In the genomic region with DNA sequence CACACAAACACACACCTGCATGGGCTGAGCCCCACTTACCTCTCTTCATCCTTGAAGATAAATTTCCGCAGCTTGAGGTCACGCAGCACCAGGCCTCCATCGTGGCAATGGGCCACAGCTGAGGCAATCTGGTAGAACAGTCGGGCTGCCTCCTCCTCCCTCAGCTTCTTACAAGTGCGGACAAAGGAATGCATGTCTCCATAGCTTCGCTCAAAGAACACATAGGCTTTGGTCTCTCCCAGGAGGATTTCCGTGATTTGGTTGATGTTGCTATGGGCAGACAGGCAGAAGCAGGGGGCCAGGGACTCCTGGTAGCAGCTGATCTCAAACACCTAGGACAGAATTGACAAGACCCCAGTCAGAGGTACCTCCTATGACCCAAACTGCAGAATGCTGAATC, we compare ENCODE assay signal across 13 mouse cellular contexts. TPM values are rescaled to one million over a fixed set of nuclear protein-coding genes. Genes with fewer than 3 reads are reported as not detected.
DNase-seq lines count a peak whose midpoint lies in the region; ATAC-seq lines count a peak whose summit lies in the region.
"Had no signal": no experiment of that assay in that cellular context is flagged by ENCODE, and none has a peak within 500 bp of the region (broad histone marks: within the 10 kb centered on the region; RNA-seq: fewer than 3 reads in every experiment).

No protein-coding gene starts in this region.

- H3K27ac ChIP-seq in forebrain, embryonic 15.5 days (replicated peaks), result no peak overlapping the region
- H3K27ac ChIP-seq in hindbrain, embryonic 16.5 days (ENCODE audit: low read depth, low read length), result peak overlapping the region; percentile 23; the same call in 1 of the 2 replicates
- H3K27ac ChIP-seq: embryonic facial prominence, embryonic 13.5 days; limb, embryonic 10.5 days had no signal

- H3K36me3 ChIP-seq in forebrain, embryonic 15.5 days, result peaks cover 42% of the 10 kb centered on the region
- H3K36me3 ChIP-seq in hindbrain, embryonic 16.5 days (ENCODE audit: control insufficient read depth, insufficient read depth, low read length), result peaks cover 29% of the 10 kb centered on the region

- no peak for ATAC-seq in forebrain, embryonic 15.5 days (replicated peaks)
- ATAC-seq in hindbrain, embryonic 16.5 days, result no peak
- ATAC-seq: activated CD4-positive, CD25-positive, alpha-beta regulatory T cell, adult 4 months had no signal

- H3K4me3 ChIP-seq in forebrain, embryonic 15.5 days, result no peak overlapping the region
- H3K4me3 ChIP-seq in hindbrain, embryonic 16.5 days (ENCODE audit: low read length), result peak overlapping the region; percentile 19
- H3K4me3 ChIP-seq: embryonic facial prominence, embryonic 13.5 days; limb, embryonic 10.5 days had no signal

- H3K4me2 ChIP-seq in forebrain, embryonic 15.5 days (replicated peaks), result peak overlapping the region; percentile 67
- peak overlapping the region; percentile 78 for H3K4me2 ChIP-seq in hindbrain, embryonic 16.5 days (ENCODE audit: low read length)
- H3K4me2 ChIP-seq: embryonic facial prominence, embryonic 13.5 days had no signal

- H3K9ac ChIP-seq in forebrain, embryonic 15.5 days (replicated peaks), result 0 out of 2 replicates have a peak overlapping the region, but pooled peaks have one; percentile 2
- peak overlapping the region; percentile 43 for H3K9ac ChIP-seq in hindbrain, embryonic 16.5 days (ENCODE audit: low read depth, low read length)
- H3K9ac ChIP-seq: embryonic facial prominence, embryonic 13.5 days had no signal

- H3K9me3 ChIP-seq in forebrain, embryonic 15.5 days, result no peaks in the 10 kb centered on the region
- H3K9me3 ChIP-seq in hindbrain, embryonic 16.5 days (ENCODE audit: control insufficient read depth, low read length), result no peaks in the 10 kb centered on the region
- H3K9me3 ChIP-seq: embryonic facial prominence, embryonic 13.5 days; limb, embryonic 10.5 days had no signal

- H3K27me3 ChIP-seq in forebrain, embryonic 15.5 days, result no peaks in the 10 kb centered on the region
- no peaks in the 10 kb centered on the region for H3K27me3 ChIP-seq in hindbrain, embryonic 16.5 days (replicated peaks; ENCODE audit: control insufficient read depth, insufficient read depth, low read length)
- H3K27me3 ChIP-seq: embryonic facial prominence, embryonic 13.5 days had no signal

- peak; percentile 91 for DNase-seq in heart, adult 11 months
- no peak for DNase-seq in heart, postnatal 25 days (ENCODE audit: low spot score)
- peak; percentile 37 for DNase-seq in CD4-positive helper T cell, adult 2 months (ENCODE audit: low read depth, low spot score)
- DNase-seq in urinary bladder, postnatal 14 days (ENCODE audit: low spot score), result no peak
- DNase-seq in yolk sac, embryonic 10.5 days (ENCODE audit: low spot score), result no peak
- no peak for DNase-seq in adrenal gland, adult 8-10 months
- DNase-seq: cerebellum, adult 11 months; gastrocnemius, postnatal 36 days had no signal

- intact Hi-C loops in heart, postnatal 25 days (cut with DNase I), result loop anchor here (5.0 to 10.0 kb wide), 3 partner anchors 67 to 205 kb away; no protein-coding TSS in a partner anchor

- peaks cover 48% of the 10 kb centered on the region for H3K4me1 ChIP-seq in forebrain, embryonic 15.5 days
- peaks cover 41% of the 10 kb centered on the region for H3K4me1 ChIP-seq in hindbrain, embryonic 16.5 days (ENCODE audit: control insufficient read depth, insufficient read depth, low read depth, low read length)

- WGBS in forebrain, embryonic 15.5 days, result 71% methylated on average over 7 of the region's 7 CpGs
- WGBS in hindbrain, embryonic 16.5 days, result 42% methylated on average over 7 of the region's 7 CpGs

RNA-seq across cellular contexts. Expression of a gene that starts 7.1 kb away (rescaled TPM):
- 10 to 100 TPM; 39.1 to 41.1 TPM for total RNA-seq in heart, postnatal 25 days (2021)
- polyA plus RNA-seq in forebrain, embryonic 15.5 days (2015; fragmentation: Nextera tagmentation; extraction: Ambion mirVana), result 96.2 and 105 TPM in 2 replicates
- polyA plus RNA-seq in hindbrain, embryonic 16.5 days (2015; fragmentation: Nextera tagmentation; extraction: Ambion mirVana), result 124 and 142 TPM in 2 replicates
- 10 to 100 TPM; 12.4 to 21.2 (median 16.4) TPM for total RNA-seq in adrenal gland, adult 8-10 months (2022)

Comparison
In these comparisons a context has a peak if more than half of its experiments do, and no peak if none do; other contexts are left out.
1. DNase-seq: peak in heart, adult 11 months (single experiment) and CD4-positive helper T cell, adult 2 months (single experiment); none in heart, postnatal 25 days (single experiment), urinary bladder, postnatal 14 days (single experiment), yolk sac, embryonic 10.5 days (single experiment) and adrenal gland, adult 8-10 months (single experiment).